ENCODE assay signal across 8 mouse cellular contexts in genomic region chr1:126407886-126408285, GRCm38 (mm10).
DNase-seq lines count a peak whose midpoint lies in the region; ATAC-seq and TF ChIP-seq lines count a peak whose summit lies in the region.
"Had no signal": no experiment of that assay in that cellular context is flagged by ENCODE, and none has a peak within 500 bp of the region (broad histone marks: within the 10 kb centered on the region; RNA-seq: fewer than 3 reads in every experiment).

No protein-coding gene starts in this region.

- H3K9ac ChIP-seq in kidney, embryonic 14.5 days (ENCODE audit: low read depth, low read length), result no peak overlapping the region
- H3K9ac ChIP-seq in limb, embryonic 14.5 days (ENCODE audit: low read depth, low read length, severe bottlenecking), result no peak overlapping the region
- H3K9ac ChIP-seq: neural tube, embryonic 12.5 days had no signal

- TF ChIP-seq CTCF in kidney, adult 2 months (conservative IDR thresholded peaks at IDR 0.05; ENCODE audit: insufficient read depth, insufficient read length, low read depth, low read length), result peak; percentile 78

- TF ChIP-seq POLR2A in kidney, adult 2 months (IDR thresholded peaks at IDR 0.05; ENCODE audit: low read depth, low read length), result no peak
- no peak for TF ChIP-seq POLR2A in limb, embryonic 14.5 days (IDR thresholded peaks at IDR 0.05; ENCODE audit: borderline replicate concordance, extremely low read depth, insufficient read depth, insufficient read length)

- WGBS in kidney, adult 2 months, result 17% methylated on average over 4 of the region's 4 CpGs
- 16% methylated on average over 4 of the region's 4 CpGs for WGBS in kidney, embryonic 14.5 days
- WGBS in limb, embryonic 14.5 days, result 8% methylated on average over 4 of the region's 4 CpGs

- DNase-seq in kidney, adult 2 months, result peak; percentile 47
- peak; percentile 5 for DNase-seq in Muller cell, postnatal 12 days (ENCODE audit: inconsistent ontology term)
- peak; percentile 79 for DNase-seq in adrenal gland, postnatal 10 days
- DNase-seq in limb, embryonic 14.5 days (ENCODE audit: low spot score), result peak; percentile 47
- DNase-seq in spleen, postnatal 4 days (ENCODE audit: low spot score in 2 of 2), result peak; percentile 16 to 69

- no peaks in the 10 kb centered on the region for H3K27me3 ChIP-seq in kidney, adult 2 months (replicated peaks; ENCODE audit: control insufficient read depth, insufficient read depth, low read length)
- no peaks in the 10 kb centered on the region for H3K27me3 ChIP-seq in kidney, embryonic 14.5 days (ENCODE audit: control insufficient read depth, insufficient read depth, low read length)
- no peaks in the 10 kb centered on the region for H3K27me3 ChIP-seq in limb, embryonic 14.5 days (ENCODE audit: control insufficient read depth, insufficient read depth, low read length)
- H3K27me3 ChIP-seq: neural tube, embryonic 12.5 days had no signal

- no peaks in the 10 kb centered on the region for H3K4me1 ChIP-seq in kidney, adult 2 months (ENCODE audit: control insufficient read depth, insufficient read depth, low read length)
- no peaks in the 10 kb centered on the region for H3K4me1 ChIP-seq in kidney, embryonic 14.5 days (ENCODE audit: control insufficient read depth, insufficient read depth, low read length)
- H3K4me1 ChIP-seq in limb, embryonic 14.5 days (ENCODE audit: control insufficient read depth, insufficient read depth, low read length), result no peaks in the 10 kb centered on the region
- H3K4me1 ChIP-seq: neural tube, embryonic 12.5 days had no signal

- no peaks in the 10 kb centered on the region for H3K9me3 ChIP-seq in kidney, embryonic 14.5 days (ENCODE audit: control insufficient read depth, low read length)
- no peaks in the 10 kb centered on the region for H3K9me3 ChIP-seq in limb, embryonic 14.5 days (ENCODE audit: control insufficient read depth, low read length)
- H3K9me3 ChIP-seq: neural tube, embryonic 12.5 days had no signal

- no peak for ATAC-seq in kidney, embryonic 14.5 days (ENCODE audit: low FRiP score, low TSS enrichment)
- ATAC-seq in granulocyte monocyte progenitor cell, adult 5-6 weeks (replicated peaks; ENCODE audit: poor library complexity, severe bottlenecking), result peak; percentile 65
- ATAC-seq in limb, embryonic 14.5 days (ENCODE audit: low FRiP score, low read depth), result no peak

- H3K36me3 ChIP-seq in kidney, adult 2 months (ENCODE audit: control insufficient read depth, insufficient read depth, low read length), result no peaks in the 10 kb centered on the region
- H3K36me3 ChIP-seq in kidney, embryonic 14.5 days (ENCODE audit: control insufficient read depth, insufficient read depth, low read length), result no peaks in the 10 kb centered on the region
- no peaks in the 10 kb centered on the region for H3K36me3 ChIP-seq in limb, embryonic 14.5 days (ENCODE audit: control insufficient read depth, insufficient read depth, low read length)
- H3K36me3 ChIP-seq: neural tube, embryonic 12.5 days had no signal

- no peak overlapping the region for H3K4me2 ChIP-seq in kidney, embryonic 14.5 days (replicated peaks; ENCODE audit: low read depth, low read length)
- no peak overlapping the region for H3K4me2 ChIP-seq in limb, embryonic 14.5 days (replicated peaks; ENCODE audit: low read depth, low read length, severe bottlenecking)
- H3K4me2 ChIP-seq: neural tube, embryonic 12.5 days had no signal

- H3K27ac ChIP-seq in kidney, adult 2 months (ENCODE audit: insufficient read depth, low read depth, low read length), result no peak overlapping the region
- H3K27ac ChIP-seq in kidney, embryonic 14.5 days (ENCODE audit: low read depth, low read length), result no peak overlapping the region
- H3K27ac ChIP-seq in limb, embryonic 14.5 days (replicated peaks; ENCODE audit: low read depth, low read length), result no peak overlapping the region
- H3K27ac ChIP-seq: neural tube, embryonic 12.5 days had no signal

- H3K4me3 ChIP-seq in kidney, adult 2 months (ENCODE audit: insufficient read depth, low read depth, low read length), result no peak overlapping the region
- H3K4me3 ChIP-seq in kidney, embryonic 14.5 days (ENCODE audit: low read length), result no peak overlapping the region
- no peak overlapping the region for H3K4me3 ChIP-seq in limb, embryonic 14.5 days (replicated peaks; ENCODE audit: low read length)
- H3K4me3 ChIP-seq: neural tube, embryonic 12.5 days had no signal

Comparison
In these comparisons a context has a peak if more than half of its experiments do, and no peak if none do; other contexts are left out.
1. DNase-seq: peak in every context shown above with its lines; median percentile 79 in adrenal gland, postnatal 10 days; 47 in kidney, adult 2 months; 47 in limb, embryonic 14.5 days; 42 in spleen, postnatal 4 days; 5 in Muller cell, postnatal 12 days.